Mouse (Mus musculus) thymus, adult 2 months (tissue): ENCODE measurements around the gene Vkorc1l1. TPM values are rescaled to one million over a fixed set of nuclear protein-coding genes. Genes with fewer than 3 reads are reported as not detected.
"Not testable (repeated sequence)": the region's sequence is repeated elsewhere in the genome, so short reads cannot be mapped to it uniquely, and the experiment has no call there.

Source experiments
- DNase-seq: peaks from one replicate; pipeline ENCODE4 v3.0.0; 2021
- H3K27ac ChIP-seq: fragments of 200-500 bp; 2 replicates; pipeline ENCODE4 v1.5.1; 2012; ENCODE audit warnings: low read length, control low read depth; ENCODE audit not compliant: control insufficient read depth, insufficient read depth
- H3K27me3 ChIP-seq: fragments of 200-500 bp; 2 replicates; pipeline ENCODE4 v1.6.1; 2012; ENCODE audit warnings: mild to moderate bottlenecking, low read length, moderate library complexity, mixed read lengths; ENCODE audit not compliant: control insufficient read depth, insufficient read depth
- H3K36me3 ChIP-seq: fragments of 200-500 bp; 2 replicates; pipeline ENCODE4 v1.6.1; 2012; ENCODE audit warnings: mild to moderate bottlenecking, low read length, moderate library complexity; ENCODE audit not compliant: control insufficient read depth, insufficient read depth
- H3K4me1 ChIP-seq: fragments of 200-500 bp; replicated peaks from 2 replicates; pipeline ENCODE4 v1.6.1; 2012; ENCODE audit warnings: low read length; ENCODE audit not compliant: control insufficient read depth, insufficient read depth
- H3K4me3 ChIP-seq: fragments of 200-500 bp; 2 replicates; pipeline ENCODE4 v1.5.1; 2012; ENCODE audit warnings: mild to moderate bottlenecking, low read length, control low read depth, moderate library complexity; ENCODE audit not compliant: control insufficient read depth, insufficient read depth
- CTCF ChIP-seq: fragments of 200-500 bp; IDR thresholded peaks from 2 replicates; pipeline ENCODE4 v1.5.1; 2012; ENCODE audit warnings: mild to moderate bottlenecking, control low read depth, low read length, moderate library complexity, borderline replicate concordance; ENCODE audit not compliant: control insufficient read depth, poor library complexity, insufficient read depth; ENCODE audit errors: extremely low read depth
- POLR2A ChIP-seq: fragments of 200-500 bp; IDR thresholded peaks from 2 replicates; pipeline ENCODE4 v1.6.1; 2012; ENCODE audit warnings: mild to moderate bottlenecking, low read length, control low read depth, moderate library complexity; ENCODE audit not compliant: control insufficient read depth, poor library complexity, insufficient read depth; ENCODE audit errors: extremely low read depth
- whole genome bisulfite sequencing: fragments of 180-500 bp; shearing (Covaris S2); methylation state at CpG from one replicate; pipeline ENCODE4 v1.1.7; 2018; 5-methylcytosine and 5-hydroxymethylcytosine counted together
- polyA plus RNA-seq: library from polyadenylated mRNA; depleted of rRNA; stranded (reverse); fragments of >200 nt; gene quantifications from 2 replicates; pipeline ENCODE4 v1.2.3, GENCODE M21; 2012

Gene Vkorc1l1
- polyA plus RNA-seq, 1 experiment: 20.9 TPM

GRCm38 (mm10) chr5:129909147-129909546 is 32.6 kb upstream of the Vkorc1l1 start:
- Histone ChIP-seq H3K4me1 (peaks cover 8% of the 10 kb centered on the region; the same call in 1 of the 2 replicates), H3K27me3 (no peaks in the 10 kb centered on the region), H3K27ac (no peak overlapping the region), H3K36me3 (no peaks in the 10 kb centered on the region), H3K4me3 (no peak overlapping the region)
- DNase-seq: no peak
- TF ChIP-seq CTCF: no peak
- no peak for TF ChIP-seq POLR2A
- 82% methylated on average over 9 of the region's 9 CpGs for WGBS

GRCm38 (mm10) chr5:129909591-129909990 is 32.2 kb upstream of the Vkorc1l1 start:
- Histone ChIP-seq H3K4me3 (no peak overlapping the region), H3K27ac (no peak overlapping the region), H3K4me1 (peaks cover 8% of the 10 kb centered on the region; the same call in 1 of the 2 replicates), H3K27me3 (no peaks in the 10 kb centered on the region), H3K36me3 (no peaks in the 10 kb centered on the region)
- TF ChIP-seq CTCF: no peak
- no peak for TF ChIP-seq POLR2A
- WGBS: 74% methylated on average over 7 of the region's 7 CpGs
- no peak for DNase-seq

GRCm38 (mm10) chr5:129914024-129914423 is 27.7 kb upstream of the Vkorc1l1 start:
- peak; percentile 18 for DNase-seq
- peaks cover 4% of the 10 kb centered on the region; the same call in 1 of the 2 replicates for H3K4me1 ChIP-seq
- TF ChIP-seq CTCF: peak; percentile 83; the same call in 1 of the 2 replicates
- TF ChIP-seq POLR2A: no peak
- WGBS: 41% methylated on average over 2 of the region's 2 CpGs
- H3K4me3 ChIP-seq: no peak overlapping the region
- no peaks in the 10 kb centered on the region for H3K36me3 ChIP-seq
- H3K27me3 ChIP-seq: no peaks in the 10 kb centered on the region
- no peak overlapping the region for H3K27ac ChIP-seq

- 82% methylated on average over 11 of the region's 11 CpGs for whole genome bisulfite sequencing
Observed at GRCm38 (mm10) chr5:129915491-129915890, 26.3 kb upstream of the Vkorc1l1 start.

GRCm38 (mm10) chr5:129918065-129918651 is 23.6 kb upstream of the Vkorc1l1 start:
- Histone ChIP-seq H3K4me1 (no peaks in the 10 kb centered on the region), H3K27ac (no peak overlapping the region), H3K36me3 (no peaks in the 10 kb centered on the region), H3K27me3 (no peaks in the 10 kb centered on the region), H3K4me3 (no peak overlapping the region)
- TF ChIP-seq CTCF (no peak), POLR2A (no peak)
- 96% methylated on average over 24 of the region's 24 CpGs for WGBS
- no peak for DNase-seq

More at GRCm38 (mm10) chr5:129915491-129915890, 26.3 kb upstream of the Vkorc1l1 start:
- DNase-seq, H3K4me3 ChIP-seq, H3K36me3 ChIP-seq, H3K27me3 ChIP-seq, H3K4me1 ChIP-seq, H3K27ac ChIP-seq: not testable (repeated sequence)

GRCm38 (mm10) chr5:129918752-129919151 is 23.0 kb upstream of the Vkorc1l1 start:
- TF ChIP-seq CTCF (no peak), POLR2A (no peak)
- Histone ChIP-seq H3K36me3 (no peaks in the 10 kb centered on the region), H3K4me1 (no peaks in the 10 kb centered on the region), H3K27ac (no peak overlapping the region), H3K27me3 (no peaks in the 10 kb centered on the region), H3K4me3 (no peak overlapping the region)
- WGBS: 90% methylated on average over 9 of the region's 9 CpGs
- DNase-seq: no peak

GRCm38 (mm10) chr5:129919320-129919719 is 22.4 kb upstream of the Vkorc1l1 start:
- no peaks in the 10 kb centered on the region for H3K36me3 ChIP-seq
- WGBS: 86% methylated on average over 8 of the region's 8 CpGs
- no peak for DNase-seq

More at GRCm38 (mm10) chr5:129919320-129919719, 22.4 kb upstream of the Vkorc1l1 start:
- Histone ChIP-seq H3K4me1 (no peaks in the 10 kb centered on the region), H3K27ac (no peak overlapping the region), H3K4me3 (no peak overlapping the region), H3K27me3 (no peaks in the 10 kb centered on the region)
- TF ChIP-seq CTCF (no peak), POLR2A (no peak)
